Mouse (Mus musculus): ENCODE results near the gene Cited4.

Gene Cited4

DNA sequence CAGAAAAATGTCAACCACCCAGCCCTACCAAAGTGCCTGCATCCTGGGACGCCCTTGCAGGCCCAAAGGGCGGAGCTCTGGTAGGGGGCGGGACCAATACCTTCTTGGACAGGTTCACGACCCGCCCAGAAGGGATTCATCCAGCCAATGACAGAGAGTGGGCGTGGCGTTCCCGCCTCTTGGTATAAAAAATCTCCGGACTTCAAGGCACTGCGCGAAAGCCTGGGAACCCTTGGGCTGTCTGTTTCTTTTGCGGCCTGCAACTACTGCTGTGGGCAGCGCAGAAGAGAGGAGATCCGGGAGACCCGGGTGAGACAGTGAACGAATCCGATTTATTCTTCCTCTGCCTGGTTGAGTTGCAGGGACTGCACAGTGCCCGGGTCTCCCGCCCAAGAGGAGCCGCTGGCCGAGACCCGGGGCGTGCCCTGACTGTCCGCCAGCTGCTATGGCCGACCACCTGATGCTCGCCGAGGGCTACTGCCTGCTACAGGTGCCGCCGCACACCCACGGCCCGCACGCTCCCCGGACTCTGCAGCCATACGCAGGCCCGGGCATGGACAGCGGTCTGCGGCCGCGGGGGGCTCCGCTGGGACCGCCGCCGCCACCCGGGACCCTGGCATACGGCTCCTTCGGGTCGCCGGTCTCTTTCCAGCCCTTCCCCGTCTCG lies at the start of gene Cited4:
Cited4 (plus strand) TSS at position 215 of the 667 bp plus-strand sequence.
- peak; percentile 66 to 88 for DNase-seq (ENCODE audit: low spot score in 2 of 2)

- DNase-seq (ENCODE audit: low spot score in 2 of 2), result no peak
Measured at GRCm38 (mm10) chr4:120627728-120628127, 38.6 kb upstream of the Cited4 start.

GRCm38 (mm10) chr4:120630218-120630931 lies 36.0 kb upstream of the Cited4 start:
- no peak for DNase-seq (ENCODE audit: low spot score in 2 of 2)

- no peak for DNase-seq (ENCODE audit: low spot score in 2 of 2)
Measured at GRCm38 (mm10) chr4:120631828-120632227, 34.5 kb upstream of the Cited4 start.

DNA sequence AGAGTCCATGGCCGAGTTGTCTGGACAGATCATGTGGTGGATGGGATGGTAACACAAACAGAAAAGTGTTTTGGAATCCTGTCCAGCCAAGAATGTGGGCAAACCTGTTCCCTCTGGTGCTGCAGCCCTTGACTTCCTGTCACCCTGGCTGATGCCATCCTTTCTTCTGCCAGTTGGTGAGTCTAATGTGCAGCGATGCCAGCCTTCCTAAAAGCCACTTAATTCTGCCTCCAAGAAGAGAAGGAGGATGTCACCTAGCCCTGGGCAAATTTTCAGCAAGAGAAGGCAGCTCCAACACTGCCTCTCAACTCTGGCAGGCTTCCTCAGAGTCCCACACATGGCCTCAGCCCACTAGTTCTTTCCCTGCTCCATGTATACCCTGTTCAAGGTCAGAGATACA lies 31.0 kb upstream of the Cited4 start:
- DNase-seq (ENCODE audit: low spot score in 2 of 2), result no peak

DNA sequence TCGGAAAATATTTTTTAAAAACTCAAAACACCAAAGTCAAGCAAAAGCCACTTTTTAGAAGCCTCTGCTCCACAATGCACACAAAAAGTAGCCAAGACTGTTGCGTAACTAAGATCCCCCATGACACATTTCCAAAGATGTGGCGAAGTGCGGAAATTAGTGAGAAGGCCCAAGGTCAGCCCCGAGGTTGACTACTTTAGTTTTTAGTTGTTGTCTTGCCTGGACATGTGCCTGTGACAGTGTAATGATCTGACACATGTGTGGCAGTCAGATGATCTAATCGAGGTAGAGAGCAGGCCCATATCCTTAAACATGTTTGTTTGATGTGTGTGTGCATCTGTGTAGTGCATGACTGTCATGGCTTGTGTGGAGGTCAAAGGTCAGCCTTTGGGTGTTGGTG lies 24.4 kb upstream of the Cited4 start:
- DNase-seq (ENCODE audit: low spot score in 2 of 2), result no peak

DNA sequence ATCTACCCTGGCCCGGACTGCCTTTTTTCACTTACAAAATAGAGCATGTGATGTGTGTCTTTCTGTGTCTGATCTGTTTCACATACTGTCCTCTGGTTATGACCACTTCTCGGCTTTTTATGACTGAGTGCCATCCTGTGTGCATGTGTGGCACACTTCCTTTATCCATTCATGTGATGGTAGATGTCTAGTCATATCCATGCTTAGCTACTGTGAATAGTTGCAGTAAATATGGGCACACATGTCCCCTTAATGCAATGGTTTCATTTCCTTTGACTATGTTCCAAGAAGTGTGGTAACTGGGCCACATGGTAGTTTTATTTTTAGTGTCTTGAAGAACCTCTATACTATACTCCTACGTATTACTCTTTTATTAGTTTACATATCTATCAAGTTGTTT lies 22.5 kb upstream of the Cited4 start:
- DNase-seq (ENCODE audit: low spot score in 2 of 2), result no peak

DNA sequence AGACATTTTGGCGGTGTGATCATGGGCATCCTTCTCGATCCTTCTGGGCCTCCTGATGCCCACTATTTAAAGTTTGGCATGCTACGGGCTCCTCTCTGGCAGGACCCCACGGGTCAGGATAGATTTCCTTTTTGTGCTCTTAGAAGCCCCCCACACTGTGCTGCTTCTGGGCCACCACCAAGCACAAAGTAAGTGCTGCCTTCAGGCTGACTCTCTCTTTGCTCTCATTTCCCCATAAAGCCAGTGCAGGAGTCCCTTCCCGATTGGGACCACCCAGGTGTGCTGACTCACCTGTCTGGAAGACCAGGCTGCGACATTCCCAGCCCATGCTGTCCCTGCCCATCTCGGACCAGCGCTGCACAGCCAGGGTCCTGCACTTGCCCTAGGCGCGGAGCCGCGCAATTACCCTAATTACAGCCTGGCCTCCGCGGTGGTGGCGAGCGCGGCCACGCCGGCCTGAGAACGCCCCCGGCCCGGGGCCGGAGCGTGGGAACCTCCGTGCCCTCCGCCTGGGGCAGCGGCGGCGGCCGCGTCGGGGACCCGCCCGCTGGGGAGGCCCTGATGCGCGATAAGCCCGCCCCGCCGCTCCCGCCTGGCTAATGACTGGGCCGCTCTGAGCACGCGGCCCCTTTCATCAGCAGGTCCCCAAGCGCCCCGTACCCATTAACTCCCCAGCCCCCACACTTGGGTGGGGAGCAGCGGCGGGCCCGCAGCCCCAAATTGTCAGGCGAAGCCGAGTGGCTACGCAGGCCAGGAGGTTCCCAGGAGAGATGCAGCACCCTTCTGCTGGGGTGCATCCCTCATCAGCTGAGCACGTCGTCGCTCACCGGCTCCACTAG lies 16.8 kb upstream of the Cited4 start:
- peak in 1 of 2 experiments; percentile 45 for DNase-seq (ENCODE audit: low spot score in 2 of 2)

GRCm38 (mm10) chr4:120650208-120650592 lies 16.2 kb upstream of the Cited4 start:
- DNase-seq (ENCODE audit: low spot score in 2 of 2), result no peak

DNA sequence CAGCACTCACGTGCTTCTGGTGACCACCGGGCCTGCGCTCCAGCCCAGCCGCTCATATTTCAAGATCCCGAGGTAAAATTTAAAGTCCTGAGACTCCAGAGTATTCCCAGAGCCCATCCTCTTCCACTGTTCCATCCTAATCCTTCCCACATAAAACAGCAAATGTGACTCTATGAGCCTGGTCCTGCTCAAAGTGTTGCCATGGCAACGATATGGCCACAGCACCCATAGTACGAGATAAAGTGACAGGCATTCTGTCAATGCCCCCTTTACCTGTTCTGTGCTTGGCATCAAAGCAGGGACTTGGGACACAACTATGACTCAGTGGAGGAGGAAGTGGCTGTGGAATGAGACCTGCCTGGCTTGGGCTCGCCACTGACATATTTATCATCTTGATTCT lies 10.5 kb upstream of the Cited4 start:
- no peak for DNase-seq (ENCODE audit: low spot score in 2 of 2)

DNA sequence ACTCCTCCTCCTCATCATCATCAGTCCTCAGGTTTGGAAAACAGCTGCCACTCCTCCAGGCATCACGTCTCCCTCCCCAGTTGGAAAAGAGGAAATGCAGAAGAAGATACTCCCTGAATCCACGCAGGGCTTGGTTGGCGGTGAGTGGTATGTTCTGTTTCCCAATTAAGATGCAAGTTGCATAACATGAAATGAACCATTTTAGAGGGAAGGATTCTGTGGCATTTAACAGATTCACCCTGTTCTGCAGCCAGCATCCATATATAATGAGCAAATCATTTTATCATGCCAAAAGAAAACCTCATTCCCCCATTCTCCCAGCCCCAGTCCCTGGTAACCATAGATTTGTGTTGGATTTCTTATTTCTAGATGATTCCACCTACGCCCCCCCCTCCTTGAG lies 5.9 kb upstream of the Cited4 start:
- peak; percentile 71 to 73 for DNase-seq (ENCODE audit: low spot score in 2 of 2)

GRCm38 (mm10) chr4:120664601-120665000 lies 1.8 kb upstream of the Cited4 start:
- DNase-seq (ENCODE audit: low spot score in 2 of 2), result no peak

DNA sequence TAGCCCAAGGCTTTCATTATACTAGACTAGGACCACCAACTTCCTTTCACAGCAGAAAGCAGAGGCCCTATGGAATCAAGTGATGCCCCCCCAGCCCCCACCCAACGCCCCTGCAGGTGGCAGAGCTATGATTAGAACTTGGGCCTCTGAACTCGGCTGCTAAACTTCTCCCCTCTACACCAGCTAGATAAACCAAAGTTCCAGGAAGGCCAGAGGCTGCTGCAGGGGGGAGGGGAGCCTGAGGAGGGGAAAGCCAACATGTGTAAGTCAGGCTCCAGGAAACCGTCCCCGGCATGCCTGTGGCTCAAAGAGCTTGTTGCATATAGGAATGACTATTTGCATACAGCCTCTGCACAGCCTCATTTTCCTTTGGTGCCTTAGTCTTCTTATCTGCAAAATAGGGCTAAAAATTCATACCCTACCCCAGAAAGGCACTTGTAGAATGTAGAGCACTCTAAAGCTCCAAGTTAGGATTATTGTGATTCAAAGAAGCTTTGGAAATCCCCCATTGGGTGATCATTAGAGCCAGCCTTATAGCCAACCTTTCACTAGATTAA lies 1.1 kb upstream of the Cited4 start:
- DNase-seq (ENCODE audit: low spot score in 2 of 2), result no peak

DNA sequence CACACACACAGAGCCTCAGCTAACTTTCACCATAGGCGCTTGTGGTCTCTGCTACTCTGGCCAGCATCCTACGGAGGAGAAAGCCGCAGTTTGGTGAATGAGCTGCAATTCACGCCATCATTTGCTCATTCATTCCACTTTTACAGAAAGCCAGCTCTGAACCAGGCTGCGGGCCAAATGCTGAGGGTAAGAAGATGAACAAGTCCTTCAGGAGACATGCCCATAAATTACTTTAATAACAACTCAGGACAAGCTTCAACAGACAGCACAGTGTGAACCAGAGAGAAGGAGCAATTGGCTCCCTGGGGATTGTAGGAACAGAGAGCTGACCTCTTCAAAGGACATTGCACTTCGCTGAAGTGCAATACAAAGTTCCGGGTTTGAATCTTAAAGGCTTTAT lies 590 bp upstream of the Cited4 start:
- no peak for DNase-seq (ENCODE audit: low spot score in 2 of 2)

DNA sequence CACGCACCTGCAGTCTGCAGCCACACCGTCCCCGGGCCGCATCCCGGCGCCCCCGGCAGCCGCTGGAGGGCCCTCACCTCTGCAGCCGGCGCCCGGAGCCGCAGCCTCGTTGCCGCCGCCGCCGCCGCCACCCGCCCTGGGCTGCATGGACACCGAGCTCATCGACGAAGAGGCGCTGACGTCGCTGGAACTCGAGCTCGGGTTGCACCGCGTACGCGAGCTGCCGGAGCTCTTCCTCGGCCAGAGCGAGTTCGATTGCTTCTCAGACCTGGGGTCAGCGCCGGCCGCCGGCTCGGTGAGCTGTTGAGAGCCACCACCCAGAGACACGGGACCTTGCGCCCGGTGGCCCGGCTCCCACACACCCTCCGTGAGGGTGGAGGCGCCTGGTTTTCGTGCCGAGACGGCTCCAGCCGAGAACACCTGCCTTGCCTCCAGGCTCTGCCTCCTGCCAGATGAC lies 701 bp downstream of the Cited4 start:
- DNase-seq (ENCODE audit: low spot score in 2 of 2), result peak in 1 of 2 experiments; percentile 22

GRCm38 (mm10) chr4:120667555-120667954 lies 1.2 kb downstream of the Cited4 start:
- no peak for DNase-seq (ENCODE audit: low spot score in 2 of 2)

DNA sequence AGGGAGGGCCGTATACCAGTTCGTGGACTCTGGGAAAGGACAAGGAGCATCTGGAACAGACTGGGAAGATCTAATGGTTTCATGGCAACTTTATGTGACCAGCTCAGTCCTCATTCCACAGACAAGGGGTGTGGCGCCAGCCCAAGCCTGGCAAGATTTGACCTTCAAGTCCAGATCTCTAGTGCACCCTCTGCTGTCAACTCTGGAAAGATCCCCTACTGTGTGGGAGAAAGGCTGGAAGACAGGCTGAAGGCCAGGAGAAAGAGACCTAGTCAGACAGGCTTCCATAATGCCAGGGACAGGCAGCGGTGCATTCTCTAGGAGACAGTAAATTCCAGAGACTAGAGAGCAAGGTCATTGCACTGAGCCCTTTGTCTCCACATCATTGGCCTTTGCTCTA lies 2.2 kb downstream of the Cited4 start:
- no peak for DNase-seq (ENCODE audit: low spot score in 2 of 2)

DNA sequence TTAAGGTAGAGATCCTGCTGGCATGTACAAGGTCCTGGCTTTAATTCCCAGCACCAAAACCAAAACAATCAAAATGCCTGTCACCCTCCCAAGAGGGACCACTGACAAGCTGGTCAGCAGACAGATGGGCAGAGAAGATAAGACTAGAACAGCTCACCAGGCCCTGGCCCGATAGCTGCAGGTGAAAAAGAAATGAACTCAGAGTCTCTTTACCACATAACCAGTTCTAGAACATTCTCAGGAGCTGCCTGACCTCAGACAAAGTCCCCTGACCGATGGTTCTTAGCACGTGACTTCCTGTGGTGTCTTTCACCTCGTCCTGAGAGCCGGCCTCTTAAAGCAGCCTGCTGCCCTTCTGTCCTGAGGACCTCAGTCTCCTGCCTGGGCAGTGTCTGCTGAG lies 3.2 kb downstream of the Cited4 start:
- DNase-seq (ENCODE audit: low spot score in 2 of 2), result no peak

GRCm38 (mm10) chr4:120671046-120671445 lies 4.7 kb downstream of the Cited4 start:
- DNase-seq (ENCODE audit: low spot score in 2 of 2), result no peak

DNA sequence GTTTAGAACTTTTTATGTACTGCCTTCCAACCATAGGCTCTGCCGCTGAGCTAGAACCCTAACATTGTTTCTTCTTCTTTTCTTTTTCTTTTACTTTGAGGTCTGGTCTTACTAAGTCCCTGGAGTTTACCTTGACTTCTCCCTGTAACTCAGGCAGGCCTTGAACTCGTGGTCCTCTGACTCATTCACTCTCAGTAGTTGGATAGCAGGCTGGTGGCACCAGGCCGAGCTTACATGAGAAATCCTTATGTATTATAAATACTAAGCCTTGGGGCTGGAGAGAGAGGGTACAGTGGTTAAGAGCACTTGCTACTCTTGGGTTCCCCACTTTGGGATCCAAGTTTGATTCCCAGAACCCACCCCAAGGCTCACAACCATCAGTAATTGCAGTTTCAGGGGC lies 7.2 kb downstream of the Cited4 start:
- no peak for DNase-seq (ENCODE audit: low spot score in 2 of 2)

GRCm38 (mm10) chr4:120674775-120675451 lies 8.5 kb downstream of the Cited4 start:
- no peak for DNase-seq (ENCODE audit: low spot score in 2 of 2)

GRCm38 (mm10) chr4:120675640-120676039 lies 9.3 kb downstream of the Cited4 start:
- DNase-seq (ENCODE audit: low spot score in 2 of 2), result no peak

All from left cerebral cortex, adult 9 months (tissue).